Mouse (Mus musculus): Measurements from ENCODE around the gene Spop. TPM values are rescaled to one million over a fixed set of nuclear protein-coding genes. Genes with fewer than 3 reads are reported as not detected.
"Not testable (repeated sequence)": the region's sequence is repeated elsewhere in the genome, so short reads cannot be mapped to it uniquely, and the experiment has no call there.

The Spop gene
- total and polyA plus RNA-seq, 2 experiments: 39.3 to 43.9 TPM

- DNase-seq (ENCODE audit: extremely low read depth, low read depth, low spot score): no peak
- Histone ChIP-seq H3K79me2 (ENCODE audit: control insufficient read depth, insufficient read depth, low read length) (no peaks in the 10 kb centered on the region), H3K9ac (ENCODE audit: low read depth, low read length) (no peak overlapping the region), H3K36me3 (ENCODE audit: control insufficient read depth, insufficient read depth, low read length) (no peaks in the 10 kb centered on the region), H3K27me3 (ENCODE audit: control insufficient read depth, insufficient read depth, low read length) (no peaks in the 10 kb centered on the region), H3K4me3 (ENCODE audit: insufficient read depth, low read depth, low read length) (no peak overlapping the region), H3K4me1 (ENCODE audit: control insufficient read depth, insufficient read depth, low read length) (no peaks in the 10 kb centered on the region; the same call in 1 of the 2 replicates), H3K27ac (replicated peaks; ENCODE audit: insufficient read depth, low read depth, low read length) (no peak overlapping the region)
- WGBS: 76% methylated on average over 16 of the region's 16 CpGs
- TF ChIP-seq CTCF (IDR thresholded peaks at IDR 0.05; ENCODE audit: low read depth, low read length) (no peak), POLR2A (IDR thresholded peaks at IDR 0.05; ENCODE audit: extremely low read depth, insufficient read depth, low read length) (no peak)
These were observed 10.2 kb upstream of the Spop start for GRCm38 (mm10) chr11:95403382-95404340.

GRCm38 (mm10) chr11:95405771-95406170, 8.1 kb upstream of the Spop start:
- Histone ChIP-seq H3K4me3 (ENCODE audit: insufficient read depth, low read depth, low read length) (no peak overlapping the region), H3K36me3 (ENCODE audit: control insufficient read depth, insufficient read depth, low read length) (no peaks in the 10 kb centered on the region), H3K9ac (ENCODE audit: low read depth, low read length) (no peak overlapping the region), H3K4me1 (ENCODE audit: control insufficient read depth, insufficient read depth, low read length) (no peaks in the 10 kb centered on the region; the same call in 1 of the 2 replicates), H3K79me2 (ENCODE audit: control insufficient read depth, insufficient read depth, low read length) (no peaks in the 10 kb centered on the region), H3K27ac (replicated peaks; ENCODE audit: insufficient read depth, low read depth, low read length) (no peak overlapping the region), H3K27me3 (ENCODE audit: control insufficient read depth, insufficient read depth, low read length) (no peaks in the 10 kb centered on the region)
- TF ChIP-seq POLR2A (IDR thresholded peaks at IDR 0.05; ENCODE audit: extremely low read depth, insufficient read depth, low read length) (no peak), CTCF (IDR thresholded peaks at IDR 0.05; ENCODE audit: low read depth, low read length) (no peak)
- 9% methylated on average over 4 of the region's 4 CpGs for WGBS
- DNase-seq (ENCODE audit: extremely low read depth, low read depth, low spot score): peak; percentile 29

DNA sequence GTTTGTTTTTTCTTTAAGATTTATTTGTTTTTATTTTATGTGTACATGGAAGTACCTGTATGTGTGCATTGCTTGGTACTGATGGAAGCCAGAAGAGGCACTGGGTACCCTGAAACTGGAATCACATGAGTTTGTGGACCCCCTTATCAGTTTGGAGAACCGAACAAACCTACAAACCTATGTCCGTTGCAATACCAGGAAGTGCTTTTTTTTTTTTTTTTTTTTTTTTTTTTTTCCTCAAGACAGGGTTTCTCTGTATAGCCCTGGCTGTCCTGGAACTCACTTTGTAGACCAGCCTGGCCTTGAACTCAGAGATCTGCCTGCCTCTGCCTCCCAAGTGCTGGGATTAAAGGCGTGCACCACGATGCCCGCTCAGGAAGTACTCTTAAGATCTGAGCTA, 7.5 kb upstream of the Spop start:
- H3K27me3 ChIP-seq (ENCODE audit: control insufficient read depth, insufficient read depth, low read length); H3K4me1 ChIP-seq (ENCODE audit: control insufficient read depth, insufficient read depth, low read length); DNase-seq (ENCODE audit: extremely low read depth, low read depth, low spot score); H3K27ac ChIP-seq (replicated peaks; ENCODE audit: insufficient read depth, low read depth, low read length); H3K79me2 ChIP-seq (ENCODE audit: control insufficient read depth, insufficient read depth, low read length); H3K36me3 ChIP-seq (ENCODE audit: control insufficient read depth, insufficient read depth, low read length); H3K9ac ChIP-seq (ENCODE audit: low read depth, low read length); H3K4me3 ChIP-seq (ENCODE audit: insufficient read depth, low read depth, low read length): not testable (repeated sequence)
- WGBS: 87% methylated on average over 5 of the region's 5 CpGs

DNA sequence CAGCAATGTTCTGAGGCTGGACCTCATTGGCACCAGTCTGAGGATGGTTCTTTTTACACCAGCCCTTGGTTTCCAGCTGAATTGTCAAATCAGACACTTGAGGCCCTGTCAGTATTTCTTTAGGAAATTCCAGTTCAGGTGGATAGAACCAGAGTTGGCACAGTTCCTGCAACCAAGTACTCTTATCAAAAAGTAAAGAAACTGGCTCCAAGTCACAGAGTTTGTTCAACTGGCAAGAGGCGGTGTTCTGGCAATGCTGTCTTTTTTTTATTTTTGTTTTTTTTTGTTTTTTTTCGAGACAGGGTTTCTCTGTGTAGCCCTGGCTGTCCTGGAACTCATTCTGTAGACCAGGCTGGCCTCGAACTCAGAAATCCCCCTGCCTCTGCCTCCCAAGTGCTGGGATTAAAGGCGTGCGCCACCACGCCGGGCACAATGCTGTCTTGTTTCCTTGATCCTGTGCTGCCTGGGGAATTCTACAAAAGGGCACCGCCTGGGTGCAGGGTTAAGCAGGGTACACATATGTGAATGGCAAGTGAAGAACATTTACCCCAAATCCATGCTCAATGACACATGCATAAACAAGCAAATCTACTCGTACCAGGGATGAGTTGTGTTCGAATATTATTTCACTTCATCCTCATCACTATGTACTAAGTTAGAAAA, 4.3 kb upstream of the Spop start:
- TF ChIP-seq POLR2A (IDR thresholded peaks at IDR 0.05; ENCODE audit: extremely low read depth, insufficient read depth, low read length) (no peak), CTCF (IDR thresholded peaks at IDR 0.05; ENCODE audit: low read depth, low read length) (no peak)
- peaks cover 3% of the 10 kb centered on the region; the same call in 1 of the 2 replicates for H3K4me1 ChIP-seq (ENCODE audit: control insufficient read depth, insufficient read depth, low read length)
- H3K27me3 ChIP-seq (ENCODE audit: control insufficient read depth, insufficient read depth, low read length): no peaks in the 10 kb centered on the region
- peak; percentile 87 for DNase-seq (ENCODE audit: extremely low read depth, low read depth, low spot score)
- no peak overlapping the region for H3K9ac ChIP-seq (ENCODE audit: low read depth, low read length)
- 49% methylated on average over 10 of the region's 10 CpGs for WGBS
- H3K36me3 ChIP-seq (ENCODE audit: control insufficient read depth, insufficient read depth, low read length): no peaks in the 10 kb centered on the region
- H3K79me2 ChIP-seq (ENCODE audit: control insufficient read depth, insufficient read depth, low read length): no peaks in the 10 kb centered on the region
- H3K4me3 ChIP-seq (ENCODE audit: insufficient read depth, low read depth, low read length): no peak overlapping the region
- H3K27ac ChIP-seq (replicated peaks; ENCODE audit: insufficient read depth, low read depth, low read length): no peak overlapping the region; the same call in 1 of the 2 replicates

DNA sequence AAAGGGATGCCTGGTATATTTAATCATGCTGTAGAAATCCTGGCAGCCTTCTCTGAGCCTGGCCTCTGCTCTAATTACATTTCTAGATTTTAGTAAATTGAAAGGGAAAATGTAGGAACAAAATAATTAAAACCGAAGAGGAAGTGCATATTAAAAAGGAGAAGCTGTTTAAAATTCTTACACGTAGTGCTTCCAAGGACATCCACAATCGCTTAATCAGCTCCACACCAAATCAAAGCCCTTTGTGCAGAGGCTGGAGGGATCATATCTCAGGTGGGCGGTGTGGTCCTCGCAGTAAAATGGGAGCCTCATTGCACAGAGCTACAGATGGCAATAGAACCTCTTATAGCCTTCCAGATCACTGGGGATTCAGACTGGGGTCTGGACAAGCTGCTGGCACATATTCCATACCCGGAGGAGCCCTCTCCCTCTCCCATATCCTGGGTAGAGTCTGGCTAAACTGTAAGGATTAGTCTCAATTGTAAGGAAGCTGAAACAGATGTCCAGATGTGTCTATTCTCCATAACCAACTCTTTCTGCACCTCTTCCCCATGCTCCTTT, 2.3 kb upstream of the Spop start:
- no peaks in the 10 kb centered on the region for H3K36me3 ChIP-seq (ENCODE audit: control insufficient read depth, insufficient read depth, low read length)
- H3K79me2 ChIP-seq (ENCODE audit: control insufficient read depth, insufficient read depth, low read length): peaks cover 4% of the 10 kb centered on the region; the same call in 1 of the 2 replicates
- H3K9ac ChIP-seq (ENCODE audit: low read depth, low read length): no peak overlapping the region
- TF ChIP-seq CTCF (IDR thresholded peaks at IDR 0.05; ENCODE audit: low read depth, low read length) (no peak), POLR2A (IDR thresholded peaks at IDR 0.05; ENCODE audit: extremely low read depth, insufficient read depth, low read length) (no peak)
- no peak overlapping the region; the same call in 1 of the 2 replicates for H3K27ac ChIP-seq (replicated peaks; ENCODE audit: insufficient read depth, low read depth, low read length)
- H3K27me3 ChIP-seq (ENCODE audit: control insufficient read depth, insufficient read depth, low read length): no peaks in the 10 kb centered on the region
- peaks cover 9% of the 10 kb centered on the region; the same call in 1 of the 2 replicates for H3K4me1 ChIP-seq (ENCODE audit: control insufficient read depth, insufficient read depth, low read length)
- no peak overlapping the region for H3K4me3 ChIP-seq (ENCODE audit: insufficient read depth, low read depth, low read length)
- no peak for DNase-seq (ENCODE audit: extremely low read depth, low read depth, low spot score)
- WGBS: 79% methylated on average over 6 of the region's 6 CpGs

Measured in liver, adult 2 months (tissue).